Mouse (Mus musculus) heart, adult 2 months (tissue): ENCODE data around the gene Tex44.

Experiments used
- CTCF ChIP-seq: fragments of 200-600 bp; IDR thresholded peaks from 2 replicates; pipeline ENCODE4 v1.8.1; 2022; ENCODE audit warnings: antibody characterized with exemption, mild to moderate bottlenecking, moderate library complexity
- POLR2A ChIP-seq: fragments of 200-500 bp; IDR thresholded peaks from 2 replicates; pipeline ENCODE4 v1.6.1; 2011; ENCODE audit warnings: mild to moderate bottlenecking, low read depth, low read length, control low read depth; ENCODE audit not compliant: insufficient read depth

GRCm38 (mm10) chr1:86398222-86398621 lies 27.9 kb upstream of the Tex44 start:
- no peak for TF ChIP-seq POLR2A
- no peak for TF ChIP-seq CTCF
